Mouse (Mus musculus): ENCODE data around the gene Proser1. TPM values are rescaled to one million over a fixed set of nuclear protein-coding genes. Genes with fewer than 3 reads are reported as not detected.

Proser1 gene
- total RNA-seq, 4 experiments from 2014 or later = 14.7 to 31.5 (median 22.8) TPM

GRCm38 (mm10) chr3:53467356-53467755, 3.9 kb downstream of the Proser1 start:
- peak; percentile 29 for DNase-seq

GRCm38 (mm10) chr3:53469650-53470049, 6.2 kb downstream of the Proser1 start:
- no peak for DNase-seq

- no peak for DNase-seq
Measured at GRCm38 (mm10) chr3:53472061-53472460, 8.6 kb downstream of the Proser1 start.

- DNase-seq = no peak
Measured at GRCm38 (mm10) chr3:53474179-53474578, 10.7 kb downstream of the Proser1 start.

GRCm38 (mm10) chr3:53475889-53476288, 12.4 kb downstream of the Proser1 start:
- DNase-seq = no peak

GRCm38 (mm10) chr3:53477468-53477867, 14.0 kb downstream of the Proser1 start:
- DNase-seq = no peak

GRCm38 (mm10) chr3:53478419-53479046, 15.1 kb downstream of the Proser1 start:
- DNase-seq = no peak

- no peak for DNase-seq
Measured at GRCm38 (mm10) chr3:53483414-53484059, 20.1 kb downstream of the Proser1 start.

GRCm38 (mm10) chr3:53486561-53486960, 23.1 kb downstream of the Proser1 start:
- no peak for DNase-seq

- no peak for DNase-seq
Measured at GRCm38 (mm10) chr3:53486996-53487576, 23.6 kb downstream of the Proser1 start.

GRCm38 (mm10) chr3:53488353-53488752, 24.9 kb downstream of the Proser1 start, which contains the start of gene Stoml3:
Stoml3 (plus strand) TSS chr3:53488653.
- DNase-seq = no peak

- DNase-seq = no peak
Measured at GRCm38 (mm10) chr3:53498351-53498905, 35.0 kb downstream of the Proser1 start.

- DNase-seq = no peak
Measured at GRCm38 (mm10) chr3:53502428-53502827, 39.0 kb downstream of the Proser1 start.

- no peak for DNase-seq
Measured at GRCm38 (mm10) chr3:53513096-53513495, 49.6 kb downstream of the Proser1 start.

- DNase-seq = no peak
Measured at GRCm38 (mm10) chr3:53514221-53515065, 51.0 kb downstream of the Proser1 start.

GRCm38 (mm10) chr3:53522794-53523193, 59.3 kb downstream of the Proser1 start:
- no peak for DNase-seq

- DNase-seq = peak; percentile 27
Measured at GRCm38 (mm10) chr3:53525737-53526136, 62.3 kb downstream of the Proser1 start.

GRCm38 (mm10) chr3:53530305-53530704, 66.8 kb downstream of the Proser1 start:
- no peak for DNase-seq

Data from adrenal gland, adult 8-10 months (tissue).